Mouse (Mus musculus) frontal cortex, adult 2 months (tissue): Measurements from ENCODE around the gene Chka. TPM values are rescaled to one million over a fixed set of nuclear protein-coding genes. Genes with fewer than 3 reads are reported as not detected.

ENCODE experiments used
- DNase-seq, 2 experiments: peaks; one replicate each; pipeline ENCODE4 v3.0.0; 2022; ENCODE audit warnings: low spot score in 1 of 2; ENCODE audit errors: extremely low spot score in 1 of 2
- polyA plus RNA-seq: library from polyadenylated mRNA; depleted of rRNA; stranded (reverse); fragments of >200 nt; gene quantifications from 2 replicates; pipeline ENCODE4 v1.2.3, GENCODE M21; 2012

The Chka gene
- polyA plus RNA-seq, 1 experiment = 121 TPM

GRCm38 (mm10) chr19:3882214-3882613, 30.6 kb downstream of the Chka start:
- DNase-seq = no peak

- no peak for DNase-seq
These were observed 32.9 kb downstream of the Chka start for GRCm38 (mm10) chr19:3884325-3884990.

- no peak for DNase-seq
These were observed 37.5 kb downstream of the Chka start for GRCm38 (mm10) chr19:3889096-3889495.

GRCm38 (mm10) chr19:3890181-3890580, 38.6 kb downstream of the Chka start:
- DNase-seq = no peak

- no peak for DNase-seq
These were observed 42.1 kb downstream of the Chka start for GRCm38 (mm10) chr19:3893545-3894116.

GRCm38 (mm10) chr19:3894294-3894693, 42.7 kb downstream of the Chka start:
- DNase-seq = no peak

GRCm38 (mm10) chr19:3895171-3895631, 43.6 kb downstream of the Chka start:
- no peak for DNase-seq

- DNase-seq = no peak
These were observed 44.6 kb downstream of the Chka start for GRCm38 (mm10) chr19:3896208-3896607.

GRCm38 (mm10) chr19:3897557-3897956, 46.0 kb downstream of the Chka start:
- no peak for DNase-seq

GRCm38 (mm10) chr19:3898952-3899351, 47.4 kb downstream of the Chka start:
- DNase-seq = no peak

GRCm38 (mm10) chr19:3899618-3900017, 48.0 kb downstream of the Chka start:
- peak in 1 of 2 experiments; percentile 31 for DNase-seq

GRCm38 (mm10) chr19:3902966-3903365, 51.4 kb downstream of the Chka start:
- no peak for DNase-seq

GRCm38 (mm10) chr19:3903648-3904362, 52.2 kb downstream of the Chka start:
- no peak for DNase-seq

- DNase-seq = no peak
These were observed 52.7 kb downstream of the Chka start for GRCm38 (mm10) chr19:3904363-3904675.

GRCm38 (mm10) chr19:3905261-3905969, 53.8 kb downstream of the Chka start:
- no peak for DNase-seq

GRCm38 (mm10) chr19:3906326-3906725, 54.8 kb downstream of the Chka start:
- no peak for DNase-seq

GRCm38 (mm10) chr19:3906795-3907786, 55.5 kb downstream of the Chka start, which contains the start of gene Tcirg1:
Gene Tcirg1, minus strand, starts transcription at chr19:3907133.
- peak in 1 of 2 experiments; percentile 55 for DNase-seq

GRCm38 (mm10) chr19:3907876-3908660, 56.5 kb downstream of the Chka start:
- DNase-seq = no peak

- no peak for DNase-seq
These were observed 58.6 kb downstream of the Chka start for GRCm38 (mm10) chr19:3910206-3910605.
